In genomic region chrX:13670342-13670741, GRCm38 (mm10) we compare ENCODE assay signal across 15 mouse cellular contexts. TPM values are rescaled to one million over a fixed set of nuclear protein-coding genes. Genes with fewer than 3 reads are reported as not detected.
"Had no signal": no experiment of that assay in that cellular context is flagged by ENCODE, and none has a peak within 500 bp of the region (broad histone marks: within the 10 kb centered on the region; RNA-seq: fewer than 3 reads in every experiment).

No protein-coding gene starts in this region.

- H3K36me3 ChIP-seq: kidney, embryonic 15.5 days; limb, embryonic 12.5 days; midbrain, embryonic 10.5 days; neural tube, embryonic 12.5 days; stomach, embryonic 15.5 days had no signal

- ATAC-seq: intestine, embryonic 16.5 days had no signal

- H3K27ac ChIP-seq: kidney, embryonic 15.5 days; limb, embryonic 12.5 days; liver, embryonic 14.5 days; midbrain, embryonic 10.5 days; neural tube, embryonic 12.5 days; stomach, embryonic 15.5 days had no signal

- H3K4me3 ChIP-seq: kidney, embryonic 15.5 days; limb, embryonic 12.5 days; midbrain, embryonic 10.5 days; neural tube, embryonic 12.5 days; stomach, embryonic 15.5 days had no signal

- DNase-seq: kidney, adult 2 months; kidney, postnatal 14 days; lung, adult 18-20 months; lung, postnatal 4 days; midbrain, embryonic 14.5 days; retina, postnatal 1 day; right cerebral cortex, postnatal 4 days had no signal

- H3K4me2 ChIP-seq: kidney, embryonic 15.5 days; limb, embryonic 12.5 days; neural tube, embryonic 12.5 days; stomach, embryonic 15.5 days had no signal

- H3K9me3 ChIP-seq: kidney, embryonic 15.5 days; limb, embryonic 12.5 days; midbrain, embryonic 10.5 days; neural tube, embryonic 12.5 days; stomach, embryonic 15.5 days had no signal

- H3K4me1 ChIP-seq: kidney, embryonic 15.5 days; limb, embryonic 12.5 days; midbrain, embryonic 10.5 days; neural tube, embryonic 12.5 days; stomach, embryonic 15.5 days had no signal

- H3K27me3 ChIP-seq: limb, embryonic 12.5 days; neural tube, embryonic 12.5 days; stomach, embryonic 15.5 days had no signal

- H3K9ac ChIP-seq: kidney, embryonic 15.5 days; limb, embryonic 12.5 days; liver, embryonic 14.5 days; neural tube, embryonic 12.5 days; stomach, embryonic 15.5 days had no signal

RNA-seq across cellular contexts. Expression of gene Gpr82, which starts 9.2 kb away (rescaled TPM):
- polyA plus RNA-seq: kidney, adult 2 months; liver, adult 2 months; liver, embryonic 14.5 days had no signal

RNA-seq across cellular contexts. Expression of gene Gpr34, which starts 38.5 kb away (rescaled TPM):
- polyA plus RNA-seq: liver, adult 2 months had no signal
